Mouse (Mus musculus) layer of hippocampus, adult 18-20 months (tissue): ENCODE results near the gene Irak2. TPM values are rescaled to one million over a fixed set of nuclear protein-coding genes. Genes with fewer than 3 reads are reported as not detected.

Source experiments
- microRNA-seq, 2 experiments: library from miRNA; unstranded; fragments of <30 nt; microRNA quantifications; one replicate each; pipeline ENCODE4 v1.2.0; 2021
- total RNA-seq, 2 experiments: library from RNA; stranded (reverse); gene quantifications; 2 replicates each; pipeline ENCODE4 v1.2.3; 2021

Irak2 gene
- total RNA-seq, 2 experiments from 2014 or later: 21.1 to 27.2 TPM

Small RNA genes within 50 kb of the gene (microRNA-seq; reads per million reads assigned to microRNA genes)
- 0.59 to 0.74 reads per million in 2 experiments for gene Mir7042

Other genes with a start within 250 kb of the Irak2 start
- gene Ttll3, start 249.2 kb upstream of the Irak2 start, total RNA-seq: 10 to 100 TPM; 14.8 to 17.6 TPM
- 10 to 100 TPM; 28.6 to 30.3 TPM for gene Rpusd3, start 219.1 kb upstream of the Irak2 start, total RNA-seq
- not detected for gene Cidec, start 202.7 kb upstream of the Irak2 start, total RNA-seq
- gene Jagn1, start 195.9 kb upstream of the Irak2 start, total RNA-seq: 10 to 100 TPM; 40.7 to 47.7 TPM
- under 1 TPM in 1 of 2 experiments, not detected in 1; 0.18 TPM for gene Il17re, start 180.0 kb upstream of the Irak2 start, total RNA-seq
- gene Il17rc, start 167.0 kb upstream of the Irak2 start, total RNA-seq: 1 to 10 TPM; 4.1 to 4.2 TPM
- gene Creld1, start 155.2 kb upstream of the Irak2 start, total RNA-seq: 100 to 1,000 TPM; 106 to 111 TPM
- gene Prrt3, start 136.5 kb upstream of the Irak2 start, total RNA-seq: 10 to 100 TPM; 50.5 to 55.0 TPM
- 10 to 100 TPM; 77.4 to 78.1 TPM for gene Emc3, start 106.8 kb upstream of the Irak2 start, total RNA-seq
- gene Fancd2, start 106.8 kb upstream of the Irak2 start, total RNA-seq: 1 to 10 TPM; 1.7 to 2.7 TPM
- under 1 TPM; 0.27 to 0.41 TPM for gene Fancd2os, start 37.8 kb upstream of the Irak2 start, total RNA-seq
- 100 to 1,000 TPM; 221 to 222 TPM for gene Brk1, start 33.7 kb upstream of the Irak2 start, total RNA-seq
- 10 to 100 TPM; 44.3 to 48.5 TPM for gene Vhl, start 14.5 kb upstream of the Irak2 start, total RNA-seq
- 10 to 100 TPM; 54.4 to 60.9 TPM for gene Tatdn2, start 58.6 kb downstream of the Irak2 start, total RNA-seq
- gene Ghrl, start 81.4 kb downstream of the Irak2 start, total RNA-seq: not detected
- gene Sec13, start 102.3 kb downstream of the Irak2 start, total RNA-seq: 10 to 100 TPM; 73.3 to 75.9 TPM